Mouse (Mus musculus) midbrain, postnatal 0 days (tissue): Measurements from ENCODE around the gene Fkbp11. TPM values are rescaled to one million over a fixed set of nuclear protein-coding genes. Genes with fewer than 3 reads are reported as not detected.
A peak's percentile ranks its signal among the peaks of the same experiment; 100 is the strongest.

Source experiments
- ATAC-seq: fragments of 200-750 bp; cut with Nextera tagmentation; 2 replicates; pipeline ENCODE4 v1.8.0; 2017; ENCODE audit warnings: moderate number of reproducible peaks, mild to moderate bottlenecking, moderate TSS enrichment, moderate library complexity; ENCODE audit not compliant: low FRiP score
- DNase-seq: peaks from one replicate; pipeline ENCODE4 v3.0.0-alpha.2; 2015; ENCODE audit warnings: low spot score
- H3K27ac ChIP-seq: fragments of 300-500 bp; sonication (generic); 2 replicates; pipeline ENCODE4 v1.5.1; 2014; ENCODE audit warnings: low read depth, mild to moderate bottlenecking, low read length, mixed read lengths
- H3K27me3 ChIP-seq: fragments of 300-500 bp; sonication (generic); 2 replicates; pipeline ENCODE4 v1.6.1; 2014; ENCODE audit warnings: low read length, control low read depth, mixed read lengths; ENCODE audit not compliant: insufficient read depth
- H3K36me3 ChIP-seq: fragments of 300-500 bp; sonication (generic); 2 replicates; pipeline ENCODE4 v1.6.1; 2014; ENCODE audit warnings: low read length, control low read depth, mixed read lengths; ENCODE audit not compliant: insufficient read depth
- H3K4me1 ChIP-seq: fragments of 300-500 bp; sonication (generic); 2 replicates; pipeline ENCODE4 v1.6.1; 2014; ENCODE audit warnings: mild to moderate bottlenecking, control low read depth, antibody characterized with exemption, low read length, mixed read lengths; ENCODE audit not compliant: insufficient read depth
- H3K4me2 ChIP-seq: fragments of 300-500 bp; sonication (generic); 2 replicates; pipeline ENCODE4 v1.6.1; 2014; ENCODE audit warnings: low read depth, mild to moderate bottlenecking, low read length, mixed read lengths; ENCODE audit not compliant: poor library complexity, severe bottlenecking
- H3K4me3 ChIP-seq: fragments of 300-500 bp; sonication (generic); 2 replicates; pipeline ENCODE4 v1.5.1; 2014; ENCODE audit warnings: low read depth, mild to moderate bottlenecking, low read length, moderate library complexity
- H3K9ac ChIP-seq: fragments of 300-500 bp; sonication (generic); replicated peaks from 2 replicates; pipeline ENCODE4 v1.6.1; 2014; ENCODE audit warnings: mild to moderate bottlenecking, low read length, moderate library complexity, mixed read lengths; ENCODE audit not compliant: poor library complexity, severe bottlenecking
- H3K9me3 ChIP-seq: fragments of 300-500 bp; sonication (generic); 2 replicates; pipeline ENCODE4 v1.6.1; 2016; ENCODE audit warnings: low read length, control low read depth
- CTCF ChIP-seq: IDR thresholded peaks from 2 replicates; pipeline ENCODE4 v1.5.1; 2016; ENCODE audit warnings: antibody characterized with exemption, mild to moderate bottlenecking
- WGBS: fragments of 180-500 bp; shearing (Covaris S2); extraction: QIAGEN DNeasy Blood & Tissue Kit; methylation state at CpG from one replicate; pipeline ENCODE4 v1.1.7; 2014; 5-methylcytosine and 5-hydroxymethylcytosine counted together
- polyA plus RNA-seq: library from polyadenylated mRNA; unstranded; fragments of >200 nt; fragmentation: Nextera tagmentation; extraction: Ambion mirVana; gene quantifications from 2 replicates; pipeline ENCODE4 v1.2.1, GENCODE M21; 2015
- total RNA-seq: library from RNA; depleted of rRNA; stranded (reverse); fragments of >200 nt; gene quantifications from 2 replicates; pipeline ENCODE4 v1.2.3, GENCODE M21; 2014; rRNA removed

The Fkbp11 gene
- total and polyA plus RNA-seq, 2 experiments from 2014 or later: 2.8 to 5.4 TPM

DNA sequence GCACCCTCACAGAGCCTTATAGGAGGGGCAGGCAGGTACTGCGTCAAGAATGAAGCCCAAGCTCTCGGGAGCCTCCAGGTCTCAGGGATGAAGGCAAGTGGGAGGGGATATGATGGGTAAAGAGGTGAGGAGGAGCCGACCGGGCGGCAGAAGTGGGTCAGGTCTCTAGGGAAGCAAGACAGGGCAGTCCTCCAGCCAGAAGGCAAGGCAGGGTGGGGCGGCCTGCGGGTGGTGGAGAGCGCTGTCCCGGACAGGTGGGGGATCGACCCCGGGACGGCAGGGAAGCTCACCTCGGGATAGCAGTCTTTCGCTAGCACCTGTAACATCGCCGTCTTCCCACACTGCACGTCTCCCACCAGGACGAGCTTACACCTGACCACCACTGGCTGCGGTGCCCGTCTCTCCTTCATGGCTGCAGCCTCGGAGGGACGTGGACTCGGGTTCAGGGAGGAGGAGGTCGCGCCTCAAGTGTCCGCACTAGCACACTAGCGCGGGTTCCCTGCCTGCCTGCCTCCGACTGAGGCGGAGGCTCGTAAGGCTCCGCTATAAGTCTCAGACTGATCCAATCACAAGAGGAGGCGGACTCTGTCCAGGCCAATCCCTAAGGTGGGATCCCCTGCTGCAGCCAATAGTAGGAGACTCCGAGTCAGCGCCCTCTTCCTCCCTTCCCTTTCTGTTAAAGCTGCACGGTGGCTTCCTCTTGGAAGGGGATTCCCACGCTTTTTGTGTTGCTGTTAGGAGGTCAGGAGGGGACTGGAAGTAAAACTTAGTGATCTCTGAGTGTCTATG is 50.9 kb downstream of the Fkbp11 start, which contains the start of gene Rnd1:
Rnd1 (minus strand) TSS at position 522 of the 789 bp plus-strand sequence.
- H3K36me3 ChIP-seq: 0 out of 2 replicates have a peak, but pooled peaks cover 4% of the 10 kb centered on the region
- peak; percentile 96 for DNase-seq
- under 1% methylated on average over 37 of the region's 37 CpGs for WGBS

DNA sequence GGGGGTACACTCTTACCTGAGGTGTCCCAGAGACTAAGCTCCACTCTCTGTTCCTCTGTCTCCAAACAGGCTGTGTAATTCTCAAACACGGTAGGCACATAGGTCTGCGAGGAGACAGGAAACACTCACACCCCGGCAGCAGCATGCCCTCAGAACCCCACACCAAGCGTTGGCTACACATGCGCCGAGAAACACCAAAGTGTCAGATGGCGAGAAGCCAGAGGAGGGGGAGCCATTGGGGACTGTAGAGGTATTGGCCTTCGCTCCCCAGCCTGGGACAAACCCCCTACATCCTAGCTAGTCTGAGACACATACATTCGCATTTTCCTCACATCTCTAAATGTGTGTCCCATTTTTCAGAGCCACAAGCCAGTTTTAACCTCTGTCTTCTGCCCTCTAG is 51.5 kb downstream of the Fkbp11 start:
- no peak for TF ChIP-seq CTCF
- Histone ChIP-seq H3K27me3 (no peaks in the 10 kb centered on the region), H3K4me3 (peak overlapping the region; percentile 62), H3K9me3 (no peaks in the 10 kb centered on the region), H3K4me2 (peak overlapping the region; percentile 98), H3K4me1 (peaks cover 17% of the 10 kb centered on the region; the same call in 1 of the 2 replicates), H3K36me3 (0 out of 2 replicates have a peak, but pooled peaks cover 4% of the 10 kb centered on the region), H3K9ac (peak overlapping the region; percentile 66), H3K27ac (no peak overlapping the region)
- ATAC-seq (no peak), DNase-seq (peak; percentile 49)
- WGBS: under 1% methylated on average over 9 of the region's 9 CpGs

More for the DNA sequence above, 50.9 kb downstream of the Fkbp11 start, which contains the start of gene Rnd1:
- H3K4me2 ChIP-seq: peak within 1 kb of the TSS; percentile 98
- peaks cover 17% of the 10 kb centered on the region; the same call in 1 of the 2 replicates for H3K4me1 ChIP-seq
- H3K27ac ChIP-seq: no peak within 1 kb of the TSS; the same call in 1 of the 2 replicates
- peak; percentile 55 for TF ChIP-seq CTCF
- peak within 1 kb of the TSS; percentile 66 for H3K9ac ChIP-seq
- no peaks in the 10 kb centered on the region for H3K27me3 ChIP-seq
- peak; percentile 92 for ATAC-seq
- H3K4me3 ChIP-seq: peak within 1 kb of the TSS; percentile 62
- H3K9me3 ChIP-seq: no peaks in the 10 kb centered on the region

DNA sequence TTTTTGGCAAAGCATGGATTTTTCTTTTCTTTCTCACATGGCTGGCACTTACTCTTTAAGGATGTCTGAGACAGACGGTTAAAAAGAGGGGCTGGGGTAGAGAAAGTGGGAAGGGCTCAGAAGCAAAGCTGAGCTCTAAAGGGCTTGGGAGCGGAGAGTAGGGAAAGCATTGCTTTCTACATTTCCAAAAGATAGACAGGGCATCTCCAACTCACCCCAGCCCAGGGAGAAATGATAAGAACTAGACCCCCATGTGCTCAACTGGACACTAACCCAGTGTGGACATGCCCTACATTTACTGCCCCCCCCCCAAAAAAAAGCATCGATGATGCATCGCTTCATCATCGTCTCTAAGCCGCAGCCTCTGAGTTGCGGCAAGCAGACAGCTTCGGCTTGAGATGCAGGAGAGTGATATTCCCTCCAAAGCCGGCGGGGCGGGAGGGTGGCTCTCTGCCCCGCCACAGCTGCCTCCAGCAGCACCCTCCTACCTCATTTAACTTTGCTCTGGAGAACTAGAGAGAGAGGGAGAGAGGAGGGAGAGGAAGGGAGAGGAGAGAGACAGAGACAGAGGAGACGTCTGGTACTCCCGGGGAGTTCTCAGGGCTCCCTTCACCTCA is 52.3 kb downstream of the Fkbp11 start:
- no peak for TF ChIP-seq CTCF
- Histone ChIP-seq H3K27me3 (no peaks in the 10 kb centered on the region), H3K4me1 (peaks cover 17% of the 10 kb centered on the region; the same call in 1 of the 2 replicates), H3K27ac (peak overlapping the region; percentile 63), H3K36me3 (0 out of 2 replicates have a peak, but pooled peaks cover 4% of the 10 kb centered on the region), H3K9ac (peak overlapping the region; percentile 66), H3K9me3 (no peaks in the 10 kb centered on the region), H3K4me3 (peak overlapping the region; percentile 62), H3K4me2 (peak overlapping the region; percentile 98)
- DNase-seq (no peak), ATAC-seq (no peak)
- whole genome bisulfite sequencing: 3% methylated on average over 14 of the region's 14 CpGs

DNA sequence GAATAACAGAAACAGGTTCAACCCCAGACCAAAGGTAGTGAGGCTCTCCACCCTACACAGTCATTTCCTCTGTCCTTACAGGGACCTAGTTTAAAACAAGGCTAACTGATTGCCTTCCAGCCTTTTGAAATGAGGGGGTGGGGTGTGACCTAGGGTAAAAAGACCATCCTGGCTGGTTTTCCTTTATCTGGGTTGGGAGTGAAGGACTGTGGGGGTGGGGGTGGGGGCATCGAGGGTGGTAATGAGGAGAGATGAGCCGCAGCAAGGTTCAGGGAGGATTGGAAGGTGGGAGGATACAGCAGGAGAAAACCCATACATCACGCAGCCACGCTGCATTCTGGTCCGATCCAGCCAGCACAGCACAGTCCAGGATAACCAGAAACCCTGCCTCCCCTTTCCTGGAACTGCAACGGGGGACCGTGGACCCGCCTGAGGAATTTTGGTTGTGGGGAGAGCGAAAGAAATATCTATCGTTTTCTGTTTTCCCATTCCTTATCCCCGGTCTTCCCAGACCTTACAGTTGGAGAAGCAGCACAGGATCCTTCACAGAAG is 52.9 kb downstream of the Fkbp11 start:
- no peak for ATAC-seq
- no peak for TF ChIP-seq CTCF
- no peaks in the 10 kb centered on the region for H3K27me3 ChIP-seq
- H3K36me3 ChIP-seq: peaks cover 6% of the 10 kb centered on the region
- 11% methylated on average over 11 of the region's 11 CpGs for WGBS
- H3K4me2 ChIP-seq: peak overlapping the region; percentile 98
- no peaks in the 10 kb centered on the region for H3K9me3 ChIP-seq
- DNase-seq: no peak
- H3K27ac ChIP-seq: peak overlapping the region; percentile 63
- H3K4me3 ChIP-seq: peak overlapping the region; percentile 62
- peaks cover 17% of the 10 kb centered on the region; the same call in 1 of the 2 replicates for H3K4me1 ChIP-seq
- peak overlapping the region; percentile 66 for H3K9ac ChIP-seq

Other genes with a start within 250 kb of the Fkbp11 start
- gene Lalba, start 245.5 kb downstream of the Fkbp11 start, total RNA-seq: not detected in 2 replicates
- gene Lalba, start 245.5 kb downstream of the Fkbp11 start, polyA plus RNA-seq: not detected in 2 replicates
- gene Olfr279, start 235.8 kb downstream of the Fkbp11 start, total RNA-seq: not detected in 2 replicates
- gene Olfr279, start 235.8 kb downstream of the Fkbp11 start, polyA plus RNA-seq: not detected in 2 replicates
- 57.4 and 66.2 TPM in 2 replicates for gene Kansl2, start 193.9 kb downstream of the Fkbp11 start, total RNA-seq
- 101 and 102 TPM in 2 replicates for gene Kansl2, start 193.9 kb downstream of the Fkbp11 start, polyA plus RNA-seq
- gene Ccnt1, start 157.3 kb downstream of the Fkbp11 start, total RNA-seq: 36.1 and 54.6 TPM in 2 replicates
- 47.4 and 49.7 TPM in 2 replicates for gene Ccnt1, start 157.3 kb downstream of the Fkbp11 start, polyA plus RNA-seq
- 0.82 TPM in 1 of 2 replicates, not detected in the other for gene 4930415O20Rik, start 157.2 kb downstream of the Fkbp11 start, total RNA-seq
- gene 4930415O20Rik, start 157.2 kb downstream of the Fkbp11 start, polyA plus RNA-seq: 0.31 TPM in 1 of 2 replicates, not detected in the other
- 38.0 and 40.3 TPM in 2 replicates for gene Adcy6, start 118.1 kb downstream of the Fkbp11 start, total RNA-seq
- gene Adcy6, start 118.1 kb downstream of the Fkbp11 start, polyA plus RNA-seq: 5.5 and 7.2 TPM in 2 replicates
- gene Cacnb3, start 97.4 kb downstream of the Fkbp11 start, total RNA-seq: 211 and 239 TPM in 2 replicates
- gene Cacnb3, start 97.4 kb downstream of the Fkbp11 start, polyA plus RNA-seq: 150 and 155 TPM in 2 replicates
- 46.7 and 50.5 TPM in 2 replicates for gene Ddx23, start 65.3 kb downstream of the Fkbp11 start, total RNA-seq
- gene Ddx23, start 65.3 kb downstream of the Fkbp11 start, polyA plus RNA-seq: 14.0 and 20.5 TPM in 2 replicates
- gene Rnd1, start 50.7 kb downstream of the Fkbp11 start, total RNA-seq: 34.5 and 42.9 TPM in 2 replicates
- gene Rnd1, start 50.7 kb downstream of the Fkbp11 start, polyA plus RNA-seq: 20.7 and 24.9 TPM in 2 replicates
- gene Ccdc65, start 20.0 kb downstream of the Fkbp11 start, total RNA-seq: 6.9 and 9.1 TPM in 2 replicates
- gene Ccdc65, start 20.0 kb downstream of the Fkbp11 start, polyA plus RNA-seq: 11.4 and 12.3 TPM in 2 replicates
- 122 and 144 TPM in 2 replicates for gene Arf3, start 35.0 kb upstream of the Fkbp11 start, total RNA-seq
- 89.2 and 93.8 TPM in 2 replicates for gene Arf3, start 35.0 kb upstream of the Fkbp11 start, polyA plus RNA-seq
- 0.38 and 1.5 TPM in 2 replicates for gene Wnt10b, start 50.0 kb upstream of the Fkbp11 start, total RNA-seq
- not detected in 2 replicates for gene Wnt10b, start 50.0 kb upstream of the Fkbp11 start, polyA plus RNA-seq
- 0.33 TPM in 2 replicates for gene Wnt1, start 61.7 kb upstream of the Fkbp11 start, total RNA-seq
- gene Wnt1, start 61.7 kb upstream of the Fkbp11 start, polyA plus RNA-seq: 0.81 and 1.1 TPM in 2 replicates
- gene Ddn, start 81.3 kb upstream of the Fkbp11 start, total RNA-seq: 5.5 and 7.3 TPM in 2 replicates
- gene Ddn, start 81.3 kb upstream of the Fkbp11 start, polyA plus RNA-seq: 0.51 and 0.64 TPM in 2 replicates
- gene Prkag1, start 103.3 kb upstream of the Fkbp11 start, total RNA-seq: 45.1 and 50.6 TPM in 2 replicates
- gene Prkag1, start 103.3 kb upstream of the Fkbp11 start, polyA plus RNA-seq: 50.6 and 57.4 TPM in 2 replicates
- gene Kmt2d, start 143.0 kb upstream of the Fkbp11 start, total RNA-seq: 32.2 and 32.5 TPM in 2 replicates
- gene Kmt2d, start 143.0 kb upstream of the Fkbp11 start, polyA plus RNA-seq: 5.6 and 7.7 TPM in 2 replicates
- 9.4 and 10.1 TPM in 2 replicates for gene Rhebl1, start 166.3 kb upstream of the Fkbp11 start, total RNA-seq
- gene Rhebl1, start 166.3 kb upstream of the Fkbp11 start, polyA plus RNA-seq: 30.7 and 31.1 TPM in 2 replicates
- gene Dhh, start 170.3 kb upstream of the Fkbp11 start, total RNA-seq: 0.38 and 0.71 TPM in 2 replicates
- 0.18 and 0.22 TPM in 2 replicates for gene Dhh, start 170.3 kb upstream of the Fkbp11 start, polyA plus RNA-seq
- 46.0 and 56.9 TPM in 2 replicates for gene Lmbr1l, start 190.0 kb upstream of the Fkbp11 start, total RNA-seq
- 19.6 and 21.7 TPM in 2 replicates for gene Lmbr1l, start 190.0 kb upstream of the Fkbp11 start, polyA plus RNA-seq
- gene Tuba1b, start 206.4 kb upstream of the Fkbp11 start, total RNA-seq: 2,522 and 3,264 TPM in 2 replicates
- gene Tuba1b, start 206.4 kb upstream of the Fkbp11 start, polyA plus RNA-seq: 1,582 and 1,796 TPM in 2 replicates
- 1,797 and 2,945 TPM in 2 replicates for gene Gm49450, start 225.4 kb upstream of the Fkbp11 start, total RNA-seq
- not detected in 2 replicates for gene Gm49450, start 225.4 kb upstream of the Fkbp11 start, polyA plus RNA-seq
- 17,447 and 20,461 TPM in 2 replicates for gene Tuba1a, start 225.5 kb upstream of the Fkbp11 start, total RNA-seq
- 15,641 and 16,823 TPM in 2 replicates for gene Tuba1a, start 225.5 kb upstream of the Fkbp11 start, polyA plus RNA-seq